Mouse (Mus musculus): Measurements from ENCODE around the gene Slc31a1. TPM values are rescaled to one million over a fixed set of nuclear protein-coding genes. Genes with fewer than 3 reads are reported as not detected.

Slc31a1 gene
- polyA plus RNA-seq (2012; rRNA removed) = 23.2 and 29.3 TPM in 2 replicates

GRCm38 (mm10) chr4:62360088-62360804, at the start of gene Slc31a1, which contains the start of gene Fkbp15:
Gene Slc31a1 (plus strand): TSS chr4:62360727.
Gene Fkbp15 (minus strand): TSS chr4:62360548.
- TF ChIP-seq CTCF (IDR thresholded peaks at IDR 0.05; ENCODE audit: insufficient read depth, low read length) = no peak
- peak; percentile 85 for TF ChIP-seq POLR2A (IDR thresholded peaks at IDR 0.05; ENCODE audit: borderline replicate concordance, extremely low read depth, low read depth, low read length)
- DNase-seq = peak; percentile 93
- Histone ChIP-seq H3K4me1 (ENCODE audit: control insufficient read depth, insufficient read depth, low read length) (peaks cover 8% of the 10 kb centered on the region), H3K4me3 (replicated peaks; ENCODE audit: extremely low read depth, low read depth, low read length) (peak within 1 kb of the TSS; percentile 91)
- under 1% methylated on average over 51 of the region's 51 CpGs for WGBS

GRCm38 (mm10) chr4:62312821-62313220, 47.7 kb upstream of the Slc31a1 start:
- WGBS = 82% methylated on average over 2 of the region's 2 CpGs
- Histone ChIP-seq H3K4me3 (replicated peaks; ENCODE audit: extremely low read depth, low read depth, low read length) (no peak overlapping the region), H3K4me1 (ENCODE audit: control insufficient read depth, insufficient read depth, low read length) (no peaks in the 10 kb centered on the region)
- TF ChIP-seq POLR2A (IDR thresholded peaks at IDR 0.05; ENCODE audit: borderline replicate concordance, extremely low read depth, low read depth, low read length) (no peak), CTCF (IDR thresholded peaks at IDR 0.05; ENCODE audit: insufficient read depth, low read length) (no peak)
- DNase-seq = no peak

- 48% methylated on average over 9 of the region's 9 CpGs for WGBS
- TF ChIP-seq CTCF (IDR thresholded peaks at IDR 0.05; ENCODE audit: insufficient read depth, low read length) (no peak), POLR2A (IDR thresholded peaks at IDR 0.05; ENCODE audit: borderline replicate concordance, extremely low read depth, low read depth, low read length) (no peak)
- no peaks in the 10 kb centered on the region for H3K4me1 ChIP-seq (ENCODE audit: control insufficient read depth, insufficient read depth, low read length)
- no peak for DNase-seq
- H3K4me3 ChIP-seq (replicated peaks; ENCODE audit: extremely low read depth, low read depth, low read length) = no peak overlapping the region
Observed at GRCm38 (mm10) chr4:62313641-62314211, 46.8 kb upstream of the Slc31a1 start.

- Histone ChIP-seq H3K4me1 (ENCODE audit: control insufficient read depth, insufficient read depth, low read length) (no peaks in the 10 kb centered on the region), H3K4me3 (replicated peaks; ENCODE audit: extremely low read depth, low read depth, low read length) (no peak overlapping the region)
- no peak for DNase-seq
- no peak for TF ChIP-seq POLR2A (IDR thresholded peaks at IDR 0.05; ENCODE audit: borderline replicate concordance, extremely low read depth, low read depth, low read length)
- TF ChIP-seq CTCF (IDR thresholded peaks at IDR 0.05; ENCODE audit: insufficient read depth, low read length) = no peak
- 91% methylated on average over 3 of the region's 3 CpGs for WGBS
Observed at GRCm38 (mm10) chr4:62314516-62314915, 46.0 kb upstream of the Slc31a1 start.

GRCm38 (mm10) chr4:62316456-62316855, 44.1 kb upstream of the Slc31a1 start:
- H3K4me1 ChIP-seq (ENCODE audit: control insufficient read depth, insufficient read depth, low read length) = no peaks in the 10 kb centered on the region
- no peak for TF ChIP-seq POLR2A (IDR thresholded peaks at IDR 0.05; ENCODE audit: borderline replicate concordance, extremely low read depth, low read depth, low read length)
- TF ChIP-seq CTCF (IDR thresholded peaks at IDR 0.05; ENCODE audit: insufficient read depth, low read length) = no peak
- no peak overlapping the region for H3K4me3 ChIP-seq (replicated peaks; ENCODE audit: extremely low read depth, low read depth, low read length)
- DNase-seq = no peak
- WGBS = 79% methylated on average over 2 of the region's 2 CpGs

GRCm38 (mm10) chr4:62318294-62318693, 42.2 kb upstream of the Slc31a1 start:
- WGBS = 54% methylated on average over 1 of the region's 1 CpGs

GRCm38 (mm10) chr4:62322684-62323083, 37.8 kb upstream of the Slc31a1 start:
- H3K4me1 ChIP-seq (ENCODE audit: control insufficient read depth, insufficient read depth, low read length) = peaks cover 5% of the 10 kb centered on the region; the same call in 1 of the 2 replicates
- no peak for DNase-seq
- no peak overlapping the region for H3K4me3 ChIP-seq (replicated peaks; ENCODE audit: extremely low read depth, low read depth, low read length)
- no peak for TF ChIP-seq POLR2A (IDR thresholded peaks at IDR 0.05; ENCODE audit: borderline replicate concordance, extremely low read depth, low read depth, low read length)
- TF ChIP-seq CTCF (IDR thresholded peaks at IDR 0.05; ENCODE audit: insufficient read depth, low read length) = no peak
- WGBS = 59% methylated on average over 3 of the region's 3 CpGs

More at GRCm38 (mm10) chr4:62318294-62318693, 42.2 kb upstream of the Slc31a1 start:
- TF ChIP-seq CTCF (IDR thresholded peaks at IDR 0.05; ENCODE audit: insufficient read depth, low read length) = no peak
- TF ChIP-seq POLR2A (IDR thresholded peaks at IDR 0.05; ENCODE audit: borderline replicate concordance, extremely low read depth, low read depth, low read length) = no peak
- no peak overlapping the region for H3K4me3 ChIP-seq (replicated peaks; ENCODE audit: extremely low read depth, low read depth, low read length)
- DNase-seq = no peak
- H3K4me1 ChIP-seq (ENCODE audit: control insufficient read depth, insufficient read depth, low read length) = no peaks in the 10 kb centered on the region

GRCm38 (mm10) chr4:62326111-62326510, 34.4 kb upstream of the Slc31a1 start:
- H3K4me1 ChIP-seq (ENCODE audit: control insufficient read depth, insufficient read depth, low read length) = peaks cover 5% of the 10 kb centered on the region; the same call in 1 of the 2 replicates
- no peak overlapping the region for H3K4me3 ChIP-seq (replicated peaks; ENCODE audit: extremely low read depth, low read depth, low read length)
- TF ChIP-seq POLR2A (IDR thresholded peaks at IDR 0.05; ENCODE audit: borderline replicate concordance, extremely low read depth, low read depth, low read length) (no peak), CTCF (IDR thresholded peaks at IDR 0.05; ENCODE audit: insufficient read depth, low read length) (no peak)
- no peak for DNase-seq

GRCm38 (mm10) chr4:62328941-62329660, 31.4 kb upstream of the Slc31a1 start:
- Histone ChIP-seq H3K4me1 (ENCODE audit: control insufficient read depth, insufficient read depth, low read length) (peaks cover 5% of the 10 kb centered on the region; the same call in 1 of the 2 replicates), H3K4me3 (replicated peaks; ENCODE audit: extremely low read depth, low read depth, low read length) (no peak overlapping the region)
- no peak for TF ChIP-seq CTCF (IDR thresholded peaks at IDR 0.05; ENCODE audit: insufficient read depth, low read length)
- no peak for DNase-seq
- 64% methylated on average over 6 of the region's 6 CpGs for WGBS

Measured in lung, adult 2 months (tissue).